Mouse (Mus musculus) monocyte, adult 5-6 weeks (primary cell): ENCODE results near the gene Hpn. TPM values are rescaled to one million over a fixed set of nuclear protein-coding genes. Genes with fewer than 3 reads are reported as not detected.

Experiments
- ATAC-seq: fragments of 153-309, 156-312 bp; replicated peaks from 2 replicates; pipeline ENCODE4 v1.8.0; 2017; ENCODE audit warnings: mild to moderate bottlenecking; ENCODE audit not compliant: low TSS enrichment, insufficient number of reproducible peaks, severe bottlenecking, poor library complexity, low FRiP score
- total RNA-seq: library from RNA; stranded (forward); fragments of 200-1000, 200-491, 200-594 nt; gene quantifications from 3 replicates; pipeline ENCODE4 v1.2.3, GENCODE M21; 2017

Gene Hpn
- total RNA-seq, 1 experiment from 2014 or later: 0.57 TPM

DNA sequence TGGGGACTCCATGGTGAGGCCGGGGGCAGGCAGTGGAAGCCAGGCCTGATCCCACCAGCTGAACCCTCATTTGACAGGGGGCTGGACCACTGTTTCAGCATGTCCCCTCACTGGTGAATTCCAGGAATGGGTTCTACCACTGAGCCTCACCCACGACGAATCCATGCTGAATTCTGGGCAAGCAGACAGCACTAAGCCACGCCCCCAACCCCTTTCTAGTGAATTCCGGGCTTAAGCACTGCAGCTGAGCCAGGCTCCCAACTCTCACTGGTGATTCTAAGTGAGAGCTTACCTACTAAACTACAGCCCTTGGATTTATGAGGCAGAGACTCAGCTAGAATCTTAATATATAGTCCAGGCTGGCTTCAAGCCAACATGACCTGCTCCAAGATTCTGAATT is 47.3 kb downstream of the Hpn start:
- ATAC-seq: no peak

DNA sequence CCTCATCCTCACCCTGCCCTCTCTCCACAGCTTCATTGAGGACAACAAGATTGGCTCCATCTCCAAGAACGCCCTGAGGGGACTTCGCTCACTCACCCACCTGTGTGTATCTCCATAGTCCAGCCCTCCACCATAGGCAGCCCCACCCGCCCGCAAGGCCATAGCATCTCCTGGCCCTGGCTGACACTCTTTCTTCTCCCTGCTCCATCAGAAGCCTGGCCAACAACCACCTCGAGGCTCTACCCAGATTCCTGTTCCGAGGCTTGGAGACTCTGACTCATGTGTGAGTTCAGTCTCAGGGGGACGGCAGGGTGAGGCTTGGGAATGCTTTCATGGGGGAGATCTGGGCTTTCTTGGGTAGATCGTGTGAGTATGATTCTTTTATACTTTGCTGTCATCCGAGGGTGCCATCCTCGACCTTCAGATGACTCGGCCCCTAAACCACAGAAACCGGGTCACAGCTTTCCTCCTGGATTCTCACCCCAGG is 52.0 kb downstream of the Hpn start:
- no peak for ATAC-seq

- no peak for ATAC-seq
These were observed 54.5 kb downstream of the Hpn start for GRCm38 (mm10) chr7:31060621-31061010.

GRCm38 (mm10) chr7:31059919-31060620 is 55.0 kb downstream of the Hpn start:
- no peak for ATAC-seq

- peak; percentile 76 for ATAC-seq
These were observed 56.0 kb downstream of the Hpn start, which contains the start of gene Lgi4 for GRCm38 (mm10) chr7:31059108-31059507. Gene Lgi4 (plus strand): TSS chr7:31059342.

GRCm38 (mm10) chr7:31058211-31058610 is 56.9 kb downstream of the Hpn start:
- ATAC-seq: no peak

- no peak for ATAC-seq
These were observed 57.4 kb downstream of the Hpn start for GRCm38 (mm10) chr7:31057730-31058129.

DNA sequence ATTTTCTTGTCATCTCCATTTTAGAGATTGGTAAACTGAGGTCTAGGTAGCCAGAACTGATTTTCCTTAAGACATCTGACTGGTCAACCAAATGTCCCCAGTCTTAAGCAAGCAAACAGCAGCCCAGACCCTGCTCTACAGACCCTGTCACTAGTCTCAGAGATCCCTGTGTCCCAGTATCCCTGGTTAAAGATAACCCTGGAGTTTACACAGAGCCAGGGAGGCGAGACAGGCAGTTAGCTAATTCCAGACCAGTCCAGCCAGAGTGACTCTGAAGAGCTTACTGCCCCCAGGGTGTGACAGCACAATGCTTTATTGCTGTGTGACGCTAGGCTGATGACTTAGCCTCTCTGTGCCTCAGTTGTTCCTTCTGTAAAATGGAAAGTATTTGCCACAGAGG is 58.0 kb downstream of the Hpn start, which contains the start of gene Fxyd1:
TSS of gene Fxyd1 (minus strand) at position 129 of the 400 bp plus-strand sequence.
- ATAC-seq: no peak

DNA sequence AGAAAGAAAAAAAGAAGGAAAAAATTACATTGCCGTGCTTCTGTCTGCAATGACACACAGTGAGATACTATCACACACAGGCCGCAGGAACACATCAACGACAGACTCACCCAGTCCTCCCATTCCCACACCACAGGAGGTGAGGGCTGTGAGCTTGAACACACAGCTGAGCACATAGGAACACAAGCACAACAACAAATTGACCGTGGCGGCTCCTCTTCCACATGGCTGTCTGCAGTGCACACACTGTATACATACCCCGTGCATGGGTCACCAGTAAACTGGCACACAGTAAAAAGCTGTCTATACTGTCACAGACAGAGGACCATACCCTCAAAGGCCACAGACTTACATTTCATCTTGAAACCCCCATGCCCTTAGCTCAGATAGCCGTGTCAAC is 58.6 kb downstream of the Hpn start:
- no peak for ATAC-seq

DNA sequence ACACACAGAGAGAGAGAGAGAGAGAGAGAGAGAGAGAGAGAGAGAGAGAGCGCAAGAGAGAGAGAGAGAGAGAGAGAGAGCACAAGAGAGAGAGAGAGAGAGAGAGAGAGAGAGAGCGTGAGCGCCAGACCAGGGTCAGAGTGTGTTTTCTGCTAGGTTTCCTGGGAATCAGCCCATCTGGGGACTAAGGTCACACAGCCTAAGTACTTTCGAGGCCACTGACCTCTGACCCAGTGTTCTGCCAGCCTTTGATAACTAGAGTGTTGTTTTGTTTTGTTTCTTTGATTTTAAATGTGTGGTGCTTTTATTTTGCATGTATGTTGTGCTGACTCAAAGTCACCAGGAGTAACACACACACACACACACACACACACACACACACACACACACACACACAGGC is 59.2 kb downstream of the Hpn start:
- ATAC-seq: no peak

DNA sequence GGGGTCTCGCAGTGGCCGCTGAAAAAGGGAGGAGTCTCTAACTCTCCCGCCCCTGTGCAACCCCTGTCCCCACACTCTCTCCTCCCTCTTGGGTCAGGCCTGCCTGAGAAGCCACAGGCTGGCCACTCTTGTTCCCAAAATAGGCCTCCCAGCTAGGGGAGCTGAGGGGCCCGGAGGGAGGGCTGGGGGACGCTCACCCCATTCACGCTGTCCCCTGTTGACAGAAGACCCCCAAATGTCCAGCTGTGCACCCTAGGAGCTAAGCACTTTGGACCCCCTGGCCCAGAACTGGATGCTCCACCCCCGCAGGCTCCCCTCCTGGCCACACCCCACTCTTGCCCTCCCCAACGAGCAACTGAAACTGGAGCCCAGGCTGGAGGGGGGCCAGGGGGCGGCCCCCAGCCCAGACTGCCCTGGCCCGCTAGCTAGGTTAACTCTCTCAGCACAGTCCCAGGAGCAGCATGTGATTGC is 59.7 kb downstream of the Hpn start:
- no peak for ATAC-seq

- no peak for ATAC-seq
These were observed 60.3 kb downstream of the Hpn start for GRCm38 (mm10) chr7:31054661-31055320.

DNA sequence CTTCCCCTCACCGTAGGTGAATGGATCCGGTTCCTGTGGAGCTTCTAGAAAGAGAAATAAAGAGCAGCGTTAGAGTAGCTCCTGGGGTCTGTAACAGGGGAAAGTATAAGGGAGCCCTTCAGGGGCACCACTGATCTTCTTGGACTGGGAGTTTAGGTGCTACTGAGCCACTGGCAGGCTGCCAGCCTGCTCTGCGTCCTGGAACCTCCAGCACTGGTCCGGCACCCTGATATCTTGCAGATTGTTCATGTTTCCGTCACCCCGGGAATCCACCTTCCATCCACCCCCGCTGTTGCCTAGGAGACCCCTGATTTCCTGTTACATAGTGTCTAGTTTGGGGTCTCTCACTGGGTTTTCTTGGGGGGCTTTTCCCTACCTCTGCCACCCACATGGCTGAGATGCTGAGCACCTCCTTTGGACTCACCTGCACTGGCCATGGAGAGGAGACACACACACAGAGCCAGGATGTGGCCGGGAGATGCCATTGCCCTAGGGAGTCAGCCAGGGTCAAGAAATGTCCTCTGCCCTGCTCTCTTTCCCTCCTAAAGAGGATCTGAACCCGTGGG is 61.1 kb downstream of the Hpn start:
- no peak for ATAC-seq

- no peak for ATAC-seq
These were observed 62.3 kb downstream of the Hpn start for GRCm38 (mm10) chr7:31052636-31053434.

DNA sequence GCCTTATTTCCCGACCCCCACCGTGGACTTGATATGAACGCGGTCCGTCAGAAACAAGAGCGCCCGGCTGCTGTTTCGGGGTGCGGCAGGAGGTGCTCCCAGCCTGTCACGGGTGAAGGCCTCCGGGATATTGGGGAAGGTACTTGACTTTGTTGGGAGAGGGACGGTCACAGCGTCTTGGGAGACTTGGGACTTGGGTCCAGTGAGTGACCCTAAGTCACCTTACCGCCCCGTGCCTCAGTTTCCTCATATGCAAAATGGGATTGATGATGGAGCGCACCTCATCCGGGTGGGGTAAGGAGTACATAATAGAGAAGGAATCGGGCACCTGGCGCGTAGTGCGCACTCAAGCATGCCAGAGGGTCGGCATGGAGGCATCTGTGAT is 62.8 kb downstream of the Hpn start:
- ATAC-seq: no peak

GRCm38 (mm10) chr7:31051321-31052021 is 63.6 kb downstream of the Hpn start, which contains the start of gene Fxyd7:
Gene Fxyd7 (minus strand): TSS chr7:31051467.
- no peak for ATAC-seq

DNA sequence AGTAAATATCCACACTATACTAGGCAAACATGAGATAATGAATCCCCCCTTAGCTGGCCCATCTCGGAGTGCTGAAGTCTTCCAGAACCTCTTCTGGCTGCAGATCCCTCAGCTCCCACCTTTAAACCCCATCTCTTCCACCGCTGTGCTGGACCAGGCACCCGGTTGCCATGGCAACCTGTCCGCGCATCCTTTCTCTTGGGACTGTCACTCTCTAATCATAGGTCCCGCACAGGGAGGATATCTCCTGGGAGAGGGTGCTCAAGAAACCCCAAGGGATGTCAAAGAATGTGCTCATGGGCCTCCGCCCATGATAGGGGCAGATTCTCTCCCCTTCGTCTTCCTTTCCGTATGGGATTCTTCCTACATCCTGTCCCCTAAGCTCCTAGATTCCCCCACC is 64.2 kb downstream of the Hpn start:
- ATAC-seq: no peak

DNA sequence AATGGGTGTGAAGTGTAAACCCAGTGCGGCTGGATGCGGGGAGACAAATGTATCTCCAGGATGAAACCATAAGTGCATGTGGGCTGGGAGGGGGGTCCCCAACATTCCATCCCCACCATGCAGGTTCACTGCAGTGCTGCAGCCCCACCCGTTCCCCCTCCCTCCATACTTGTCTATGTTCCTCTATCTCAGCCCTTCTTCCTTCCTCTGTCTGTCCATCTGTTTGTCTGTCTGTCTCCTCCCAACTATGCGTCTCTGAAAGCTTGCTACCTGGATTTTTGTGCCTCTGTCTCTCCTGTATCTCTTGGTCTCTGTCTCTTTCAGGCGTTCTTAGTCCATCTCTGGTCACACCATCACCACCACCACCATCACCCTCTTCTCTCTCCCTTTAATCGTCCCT is 64.6 kb downstream of the Hpn start:
- no peak for ATAC-seq
